Mouse (Mus musculus) stomach, postnatal 0 days (tissue): ENCODE data around the gene Mcm8. TPM values are rescaled to one million over a fixed set of nuclear protein-coding genes. Genes with fewer than 3 reads are reported as not detected.

Source experiments
- ATAC-seq: fragments of 200-750 bp; cut with Nextera tagmentation; 2 replicates; pipeline ENCODE4 v1.8.0; 2017; ENCODE audit not compliant: low FRiP score, low TSS enrichment
- DNase-seq: peaks from one replicate; pipeline ENCODE4 v3.0.0-alpha.2; 2016; ENCODE audit warnings: low spot score
- H3K27ac ChIP-seq: fragments of 300-500 bp; sonication (generic); replicated peaks from 2 replicates; pipeline ENCODE4 v1.5.1; 2014; ENCODE audit warnings: mild to moderate bottlenecking, control low read depth
- H3K27me3 ChIP-seq: fragments of 300-500 bp; sonication (generic); 2 replicates; pipeline ENCODE4 v1.6.1; 2014; ENCODE audit warnings: low read length; ENCODE audit not compliant: control insufficient read depth, insufficient read depth
- H3K36me3 ChIP-seq: fragments of 300-500 bp; sonication (generic); 2 replicates; pipeline ENCODE4 v1.6.1; 2014; ENCODE audit warnings: low read length, mixed read lengths; ENCODE audit not compliant: control insufficient read depth, insufficient read depth
- H3K4me1 ChIP-seq: fragments of 300-500 bp; sonication (generic); replicated peaks from 2 replicates; pipeline ENCODE4 v1.6.1; 2014; ENCODE audit warnings: antibody characterized with exemption; ENCODE audit not compliant: control insufficient read depth, insufficient read depth
- H3K4me2 ChIP-seq: fragments of 300-500 bp; sonication (generic); replicated peaks from 2 replicates; pipeline ENCODE4 v1.6.1; 2014; ENCODE audit warnings: low read depth, mild to moderate bottlenecking, control low read depth, moderate library complexity
- H3K4me3 ChIP-seq: fragments of 300-500 bp; sonication (generic); 2 replicates; pipeline ENCODE4 v1.5.1; 2014; ENCODE audit warnings: low read depth, low read length, control low read depth
- H3K9ac ChIP-seq: fragments of 300-500 bp; sonication (generic); 2 replicates; pipeline ENCODE4 v1.6.1; 2014; ENCODE audit warnings: mild to moderate bottlenecking, low read length, control low read depth, mixed read lengths
- H3K9me3 ChIP-seq: fragments of 300-500 bp; sonication (generic); 2 replicates; pipeline ENCODE4 v1.6.1; 2016; ENCODE audit warnings: low read length; ENCODE audit not compliant: control insufficient read depth
- CTCF ChIP-seq: IDR thresholded peaks from 2 replicates; pipeline ENCODE4 v1.5.1; 2016; ENCODE audit warnings: antibody characterized with exemption, low read depth, mild to moderate bottlenecking, moderate library complexity
- EP300 ChIP-seq: optimal IDR thresholded peaks from 2 replicates; pipeline ENCODE3; 2016; ENCODE audit warnings: antibody characterized with exemption
- WGBS: fragments of 180-500 bp; shearing (Covaris S2); extraction: QIAGEN DNeasy Blood & Tissue Kit; methylation state at CpG from one replicate; pipeline ENCODE4 v1.1.7; 2014; 5-methylcytosine and 5-hydroxymethylcytosine counted together
- polyA plus RNA-seq: library from polyadenylated mRNA; unstranded; fragments of >200 nt; fragmentation: Nextera tagmentation; extraction: Ambion mirVana; gene quantifications from 2 replicates; pipeline ENCODE4 v1.2.1, GENCODE M21; 2015

Mcm8 gene
- polyA plus RNA-seq, 1 experiment from 2014 or later = 3.5 TPM

GRCm38 (mm10) chr2:132847581-132847980, 31.6 kb downstream of the Mcm8 start:
- peak; percentile 47 for DNase-seq
- 31% methylated on average over 7 of the region's 7 CpGs for whole genome bisulfite sequencing

GRCm38 (mm10) chr2:132848361-132848760, 32.4 kb downstream of the Mcm8 start:
- peaks cover 7% of the 10 kb centered on the region; the same call in 1 of the 2 replicates for H3K4me1 ChIP-seq
- H3K9me3 ChIP-seq = no peaks in the 10 kb centered on the region
- WGBS = 85% methylated on average over 4 of the region's 4 CpGs
- peaks cover 2% of the 10 kb centered on the region; the same call in 1 of the 2 replicates for H3K36me3 ChIP-seq
- H3K27me3 ChIP-seq = no peaks in the 10 kb centered on the region
- TF ChIP-seq EP300 (no peak), CTCF (no peak)
- no peak overlapping the region for H3K4me3 ChIP-seq
- H3K4me2 ChIP-seq = no peak overlapping the region; the same call in 1 of the 2 replicates
- no peak overlapping the region for H3K9ac ChIP-seq
- ATAC-seq (no peak), DNase-seq (no peak)
- no peak overlapping the region for H3K27ac ChIP-seq

More at GRCm38 (mm10) chr2:132847581-132847980, 31.6 kb downstream of the Mcm8 start:
- H3K4me3 ChIP-seq = peak overlapping the region; percentile 84
- peaks cover 7% of the 10 kb centered on the region; the same call in 1 of the 2 replicates for H3K4me1 ChIP-seq
- H3K27ac ChIP-seq = no peak overlapping the region
- 0 out of 2 replicates have a peak, but pooled peaks cover 2% of the 10 kb centered on the region for H3K36me3 ChIP-seq
- H3K9me3 ChIP-seq = no peaks in the 10 kb centered on the region
- TF ChIP-seq EP300 = no peak
- no peak for TF ChIP-seq CTCF
- H3K4me2 ChIP-seq = peak overlapping the region; percentile 87
- peak overlapping the region; percentile 89 for H3K9ac ChIP-seq
- no peaks in the 10 kb centered on the region for H3K27me3 ChIP-seq
- ATAC-seq = no peak

- Histone ChIP-seq H3K36me3 (peaks cover 2% of the 10 kb centered on the region; the same call in 1 of the 2 replicates), H3K4me2 (no peak overlapping the region), H3K27ac (no peak overlapping the region), H3K27me3 (no peaks in the 10 kb centered on the region), H3K9ac (no peak overlapping the region), H3K4me3 (no peak overlapping the region), H3K4me1 (peaks cover 7% of the 10 kb centered on the region; the same call in 1 of the 2 replicates), H3K9me3 (no peaks in the 10 kb centered on the region)
- no peak for ATAC-seq
- 91% methylated on average over 6 of the region's 6 CpGs for WGBS
- no peak for DNase-seq
- TF ChIP-seq EP300 (no peak), CTCF (no peak)
These were observed 33.2 kb downstream of the Mcm8 start for GRCm38 (mm10) chr2:132849141-132849540.

GRCm38 (mm10) chr2:132853051-132853450, 37.1 kb downstream of the Mcm8 start:
- DNase-seq (no peak), ATAC-seq (no peak)
- no peak overlapping the region for H3K9ac ChIP-seq
- TF ChIP-seq EP300 = no peak
- no peak for TF ChIP-seq CTCF
- peaks cover 2% of the 10 kb centered on the region; the same call in 1 of the 2 replicates for H3K36me3 ChIP-seq
- no peak overlapping the region for H3K4me2 ChIP-seq
- no peak overlapping the region for H3K4me3 ChIP-seq
- no peaks in the 10 kb centered on the region for H3K27me3 ChIP-seq
- no peaks in the 10 kb centered on the region for H3K4me1 ChIP-seq
- WGBS = 87% methylated on average over 1 of the region's 1 CpGs
- no peak overlapping the region for H3K27ac ChIP-seq
- H3K9me3 ChIP-seq = no peaks in the 10 kb centered on the region

- peak; percentile 66; the same call in 1 of the 2 replicates for ATAC-seq
- no peaks in the 10 kb centered on the region for H3K27me3 ChIP-seq
- DNase-seq = no peak
- TF ChIP-seq EP300 = no peak
- TF ChIP-seq CTCF = 0 out of 2 replicates have a peak, but pooled peaks have one; percentile 13
- H3K36me3 ChIP-seq = peaks cover under 1% of the 10 kb centered on the region; the same call in 1 of the 2 replicates
- no peak overlapping the region for H3K9ac ChIP-seq
- H3K9me3 ChIP-seq = no peaks in the 10 kb centered on the region
- no peaks in the 10 kb centered on the region for H3K4me1 ChIP-seq
- H3K4me2 ChIP-seq = no peak overlapping the region
- WGBS = 75% methylated on average over 5 of the region's 5 CpGs
- no peak overlapping the region for H3K4me3 ChIP-seq
- H3K27ac ChIP-seq = no peak overlapping the region
These were observed 40.4 kb downstream of the Mcm8 start for GRCm38 (mm10) chr2:132856333-132856732.

GRCm38 (mm10) chr2:132860435-132860834, 44.5 kb downstream of the Mcm8 start:
- Histone ChIP-seq H3K9me3 (no peaks in the 10 kb centered on the region), H3K4me3 (no peak overlapping the region), H3K4me2 (no peak overlapping the region), H3K27ac (no peak overlapping the region), H3K9ac (no peak overlapping the region), H3K4me1 (no peaks in the 10 kb centered on the region), H3K27me3 (no peaks in the 10 kb centered on the region), H3K36me3 (no peaks in the 10 kb centered on the region; the same call in 1 of the 2 replicates)
- ATAC-seq (no peak), DNase-seq (no peak)
- TF ChIP-seq EP300 = no peak
- no peak for TF ChIP-seq CTCF
